Mouse (Mus musculus) left cerebral cortex, adult 8-10 months (tissue): ENCODE results near the gene Rbm18. TPM values are rescaled to one million over a fixed set of nuclear protein-coding genes. Genes with fewer than 3 reads are reported as not detected.

ENCODE experiments used
- DNase-seq, 2 experiments: peaks; one replicate each; pipeline ENCODE4 v3.0.0; 2022; ENCODE audit warnings: low spot score in 2 of 2
- total RNA-seq, 4 experiments: library from RNA; stranded (reverse); gene quantifications; 2 replicates each; pipeline ENCODE4 v1.2.4; 2022

Rbm18 gene
- total RNA-seq, 4 experiments from 2014 or later = 42.1 to 48.2 (median 42.9) TPM

GRCm38 (mm10) chr2:36104956-36105741 lies 31.4 kb downstream of the Rbm18 start, which contains the start of gene Lhx6:
Gene Lhx6, minus strand, starts transcription at chr2:36105408.
- DNase-seq = no peak

DNA sequence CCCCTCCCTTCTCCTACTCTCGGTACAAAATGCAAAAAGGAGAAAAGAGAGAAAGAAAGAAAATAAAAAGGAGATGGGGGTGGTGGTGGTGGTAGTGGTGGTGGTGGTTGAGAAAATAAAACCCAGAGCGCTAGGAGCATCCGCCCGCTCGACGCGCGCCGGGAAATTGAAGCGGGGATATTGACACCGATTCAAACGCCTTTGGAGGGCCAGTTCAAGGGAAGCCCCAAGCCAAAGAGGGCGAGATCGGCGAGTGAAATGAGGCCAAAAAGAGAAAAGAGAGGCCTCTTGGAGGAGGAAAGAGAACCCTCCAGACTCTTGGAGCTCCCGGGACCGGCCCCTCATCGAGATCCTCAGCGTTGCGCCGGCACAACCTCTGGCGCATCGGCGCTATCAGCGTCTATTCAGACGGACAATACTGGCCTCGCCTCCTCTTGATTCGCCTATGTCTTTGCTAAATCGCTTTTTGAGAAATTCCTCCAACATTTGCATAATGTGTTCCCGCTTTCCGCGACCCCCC lies 32.1 kb downstream of the Rbm18 start:
- no peak for DNase-seq

GRCm38 (mm10) chr2:36103555-36104367 lies 32.8 kb downstream of the Rbm18 start:
- DNase-seq = no peak

GRCm38 (mm10) chr2:36103069-36103554 lies 33.5 kb downstream of the Rbm18 start:
- no peak for DNase-seq

DNA sequence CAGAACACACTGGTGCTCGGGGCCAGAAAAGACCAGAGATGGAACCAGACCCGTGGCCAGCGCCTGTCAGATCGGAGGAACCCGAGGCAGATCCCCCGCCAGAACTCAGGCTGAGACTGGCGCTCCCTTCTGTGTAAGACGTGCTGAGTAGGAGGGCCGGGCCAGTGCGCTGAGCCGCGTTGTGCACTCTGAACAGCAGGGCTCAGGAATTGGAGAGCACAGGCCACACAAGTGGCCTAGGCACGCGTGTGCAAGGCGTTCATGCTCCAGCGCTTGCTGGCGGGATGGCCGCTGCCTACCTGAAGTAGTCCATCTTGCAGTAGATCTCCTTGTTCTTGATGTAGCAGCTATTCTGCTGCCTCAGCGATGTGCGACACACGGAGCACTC lies 34.0 kb downstream of the Rbm18 start:
- DNase-seq = no peak

DNA sequence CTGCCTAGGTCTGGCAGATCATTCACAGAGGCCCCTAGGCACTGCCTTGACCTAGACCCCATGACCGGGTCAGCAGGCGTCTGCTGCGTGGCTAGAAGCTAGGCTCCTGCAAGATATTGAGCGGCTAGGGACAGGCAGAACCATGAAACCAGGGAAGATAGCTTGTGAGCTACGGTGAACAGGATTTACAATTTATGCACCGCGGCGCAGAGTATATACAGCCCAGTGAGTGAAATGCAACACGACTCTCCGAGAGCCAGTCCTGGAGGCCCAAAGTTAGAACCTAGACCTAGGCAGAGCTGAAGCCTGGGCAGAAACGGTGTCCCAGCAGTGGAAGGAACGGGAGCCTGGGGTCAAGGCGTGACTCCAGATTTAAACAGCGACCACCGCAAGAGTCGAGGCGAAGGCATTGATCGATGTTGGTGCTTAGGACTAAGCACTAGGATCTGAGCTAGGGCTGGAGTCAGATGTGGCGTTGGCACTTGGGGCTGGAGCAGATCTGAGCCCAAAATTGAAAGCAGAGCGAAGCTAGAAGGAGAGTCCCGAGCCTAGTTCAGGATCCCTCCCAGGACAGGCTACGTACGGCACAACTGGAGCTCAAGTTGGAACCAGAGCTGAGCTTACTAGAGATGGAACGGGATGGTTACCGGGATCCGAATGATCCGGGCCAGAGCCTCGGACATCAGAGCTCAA lies 34.6 kb downstream of the Rbm18 start:
- DNase-seq = no peak

- no peak for DNase-seq
Observed at GRCm38 (mm10) chr2:36099739-36100138, 36.8 kb downstream of the Rbm18 start.

GRCm38 (mm10) chr2:36098021-36098420 lies 38.6 kb downstream of the Rbm18 start:
- no peak for DNase-seq

DNA sequence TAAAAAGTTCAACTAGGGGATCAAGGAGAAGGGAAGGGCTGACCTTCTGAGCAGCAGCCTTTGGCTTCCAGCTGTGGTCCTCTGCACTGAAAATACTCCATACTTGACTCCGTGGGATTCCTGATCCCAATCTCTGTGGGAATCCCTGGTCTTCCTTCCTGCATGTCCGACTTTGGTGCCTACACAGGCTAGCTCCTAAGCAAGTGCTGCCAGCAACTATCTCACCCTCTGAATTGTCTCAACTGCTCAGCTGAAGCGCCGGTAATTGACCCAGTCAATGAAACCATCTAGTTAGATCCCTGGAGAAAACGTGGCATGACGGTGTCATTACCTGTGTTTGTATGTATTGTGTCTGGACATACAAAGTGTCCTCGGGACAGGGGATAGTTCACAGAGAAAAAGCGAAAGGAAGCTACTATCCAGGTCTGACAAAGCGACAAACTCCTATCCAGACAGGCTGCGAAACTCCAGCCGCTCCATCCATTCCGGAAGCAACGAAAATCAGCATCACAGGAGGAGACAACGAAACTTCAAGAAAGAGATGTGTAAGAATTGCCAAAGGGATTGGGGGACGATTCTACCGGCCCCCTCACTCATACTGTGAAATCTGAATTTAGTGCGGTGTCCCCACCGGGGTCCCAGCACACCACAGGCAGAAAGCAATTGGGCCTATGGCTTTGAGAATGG lies 39.3 kb downstream of the Rbm18 start:
- no peak for DNase-seq

- no peak for DNase-seq
Observed at GRCm38 (mm10) chr2:36093914-36094475, 42.6 kb downstream of the Rbm18 start.

DNA sequence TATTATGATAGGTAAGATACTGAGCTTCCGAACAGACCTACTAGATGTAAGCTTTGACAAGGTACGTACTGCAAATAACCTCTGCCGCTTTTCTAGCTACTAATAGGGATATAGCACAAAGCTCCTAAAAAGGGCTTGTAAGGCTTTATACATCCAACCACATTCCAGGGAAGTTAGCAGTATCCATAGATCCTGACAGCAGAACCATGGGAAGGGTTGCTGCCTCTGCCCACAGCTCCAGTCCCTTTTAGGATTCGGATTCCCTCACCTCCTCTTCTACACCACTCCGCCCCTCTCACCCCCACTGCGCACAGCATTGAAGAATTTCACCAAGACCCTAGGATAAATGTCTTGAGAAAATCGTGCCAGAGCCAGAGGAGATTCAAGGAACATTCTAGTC lies 43.3 kb downstream of the Rbm18 start:
- DNase-seq = no peak

DNA sequence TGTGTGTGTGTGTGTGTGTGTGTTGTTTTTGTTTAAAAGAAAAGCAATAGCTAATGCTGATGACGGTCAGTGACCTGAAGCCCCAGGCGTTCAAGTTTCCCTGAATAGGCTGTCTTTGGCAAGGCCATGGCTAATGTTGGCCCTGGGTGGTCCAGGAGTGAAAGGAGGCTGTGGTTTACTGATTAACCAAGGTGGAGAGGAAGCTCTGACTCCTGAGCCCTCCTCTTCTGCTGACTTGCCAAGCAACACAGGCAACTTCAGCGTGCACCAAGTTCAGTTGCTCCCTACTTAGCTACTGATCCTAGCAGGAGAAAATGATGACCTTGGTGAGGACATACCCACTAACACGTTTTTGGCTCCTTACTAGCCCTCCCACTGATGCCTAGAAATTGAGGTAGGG lies 43.8 kb downstream of the Rbm18 start:
- DNase-seq = no peak

DNA sequence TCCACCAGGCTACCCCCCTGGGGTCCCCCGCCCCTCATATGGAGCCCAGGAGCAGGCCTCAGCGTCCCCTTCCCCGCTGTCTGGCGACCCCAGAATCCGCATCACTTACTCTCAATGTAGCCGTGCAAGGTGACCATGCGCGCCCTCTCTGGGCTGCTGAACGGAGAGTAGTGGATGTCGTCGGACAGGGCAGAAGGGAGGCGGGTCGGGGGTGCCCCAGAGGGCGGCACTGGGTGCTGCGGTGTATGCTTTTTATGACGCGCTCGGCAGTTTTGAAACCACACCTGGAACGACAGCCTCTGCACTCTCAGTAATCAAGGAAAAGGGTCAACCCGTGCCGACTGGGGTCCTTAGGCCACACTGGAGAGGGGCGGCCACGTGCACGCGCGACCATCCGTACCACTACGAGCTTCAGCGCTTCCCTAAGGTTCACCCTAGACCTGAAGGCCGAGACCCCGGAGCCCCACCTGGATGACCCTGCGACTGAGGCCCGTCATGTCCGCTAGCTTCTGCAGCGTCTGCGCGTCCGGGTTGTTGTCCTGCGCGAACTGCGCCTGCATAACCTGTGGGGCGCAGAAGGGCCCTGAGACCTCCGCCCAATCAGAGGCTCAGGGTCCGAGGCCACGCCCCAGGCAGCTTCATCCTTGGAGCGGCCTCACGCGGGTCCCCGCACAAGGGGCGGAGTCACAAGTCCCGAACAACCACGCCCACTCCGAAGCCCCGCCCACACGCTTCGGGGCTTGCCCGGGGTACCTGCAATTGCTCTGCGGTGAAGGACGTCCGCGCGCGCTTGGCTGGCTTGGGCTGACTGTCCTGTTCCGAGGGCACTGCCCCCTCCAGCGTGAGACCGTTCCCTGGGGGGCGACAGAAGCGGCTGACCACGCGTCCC lies 45.5 kb downstream of the Rbm18 start:
- peak in 1 of 2 experiments; percentile 14 for DNase-seq

DNA sequence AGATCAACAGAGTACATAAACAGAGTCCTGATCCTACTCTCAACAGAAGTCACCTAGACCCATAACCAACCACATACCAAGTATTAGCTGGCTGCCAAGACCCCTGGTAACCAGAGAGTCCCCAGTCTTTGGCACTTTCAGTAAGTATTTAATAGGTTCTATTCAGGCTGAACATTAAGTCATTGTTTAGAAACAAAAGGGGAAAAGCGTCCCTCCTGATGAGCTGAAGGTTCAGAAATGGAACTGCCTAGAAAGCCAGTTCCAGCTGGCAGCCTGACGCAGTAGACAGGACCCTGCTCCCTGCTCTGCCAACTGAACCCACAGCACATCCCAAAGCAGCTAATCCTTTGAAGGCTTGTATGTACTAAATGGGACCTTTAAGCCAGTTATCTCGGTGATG lies 47.4 kb downstream of the Rbm18 start:
- DNase-seq = no peak

DNA sequence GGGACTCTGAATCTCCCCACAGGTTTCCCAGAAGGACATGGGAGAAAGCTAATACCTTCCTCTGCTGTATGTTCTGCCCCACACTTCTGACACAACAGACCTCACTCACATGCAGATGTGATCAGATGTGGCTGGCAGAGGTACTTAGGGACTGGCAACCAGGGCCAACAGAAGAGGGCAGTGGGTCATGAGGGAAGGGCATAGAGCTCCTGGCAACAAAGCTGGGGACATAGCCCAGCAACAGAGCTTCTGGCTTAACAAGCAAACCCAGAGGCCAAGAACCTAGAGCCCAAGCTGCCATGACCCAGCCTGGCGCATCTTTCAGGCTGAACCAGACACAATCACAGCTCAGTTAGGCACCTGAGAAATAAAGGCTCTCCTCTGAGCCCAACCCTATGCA lies 51.5 kb downstream of the Rbm18 start:
- DNase-seq = no peak

DNA sequence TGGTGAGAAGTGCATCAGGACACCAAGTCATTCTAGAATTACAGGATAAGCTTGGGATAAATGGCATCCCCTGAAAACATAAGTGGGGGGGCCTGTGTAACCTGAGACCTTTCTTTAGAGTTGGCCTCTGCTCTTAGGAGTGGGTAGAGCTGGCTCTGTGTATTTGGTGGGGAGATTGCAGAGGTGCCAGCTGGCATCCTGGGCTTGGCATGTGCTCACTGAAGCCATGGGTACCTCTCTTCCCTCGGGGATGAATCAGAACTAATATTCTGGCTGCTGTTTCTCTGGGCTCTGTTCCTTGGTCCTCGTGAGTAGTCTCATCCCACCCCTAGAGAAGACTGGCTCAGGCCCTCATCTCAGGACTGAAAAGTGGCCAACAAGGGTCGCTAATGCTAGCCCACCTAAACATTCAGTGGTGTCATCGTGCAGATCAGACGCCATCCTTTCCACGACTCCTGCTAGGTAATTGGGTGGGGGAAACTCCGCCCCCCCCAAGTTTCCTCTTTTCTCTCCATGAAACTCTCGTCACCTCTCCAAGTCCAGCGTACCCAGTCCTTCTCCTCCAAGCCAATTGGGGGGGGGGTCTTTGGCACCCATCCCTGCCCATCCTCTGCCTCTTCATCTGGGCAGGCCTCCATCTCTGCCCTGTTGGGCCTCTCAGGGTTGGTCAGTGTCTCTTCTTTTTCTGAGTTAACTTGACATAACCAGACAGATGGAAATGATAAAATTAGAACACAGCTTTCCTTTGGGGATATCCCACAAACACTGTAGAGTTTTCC lies 53.6 kb downstream of the Rbm18 start:
- DNase-seq = no peak

DNA sequence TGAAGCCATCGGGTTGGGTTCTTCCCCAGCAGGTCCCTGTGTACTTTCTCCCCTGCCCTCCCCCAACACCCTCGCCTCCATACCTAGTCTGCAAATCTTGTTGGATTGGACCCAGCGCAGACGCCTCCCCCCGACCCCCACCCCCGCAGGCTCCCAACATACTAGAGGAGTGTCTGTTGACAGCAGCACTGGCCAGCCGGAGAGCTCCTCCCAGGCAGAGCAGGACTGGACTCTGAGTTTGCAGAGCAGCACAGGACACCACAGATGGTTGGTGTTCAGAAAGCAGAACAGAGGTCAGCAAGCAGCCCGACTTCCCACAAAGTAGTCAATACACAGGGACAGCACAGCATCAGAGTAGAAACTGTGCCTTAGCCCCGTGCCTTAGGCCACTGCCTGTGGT lies 55.1 kb downstream of the Rbm18 start:
- no peak for DNase-seq

DNA sequence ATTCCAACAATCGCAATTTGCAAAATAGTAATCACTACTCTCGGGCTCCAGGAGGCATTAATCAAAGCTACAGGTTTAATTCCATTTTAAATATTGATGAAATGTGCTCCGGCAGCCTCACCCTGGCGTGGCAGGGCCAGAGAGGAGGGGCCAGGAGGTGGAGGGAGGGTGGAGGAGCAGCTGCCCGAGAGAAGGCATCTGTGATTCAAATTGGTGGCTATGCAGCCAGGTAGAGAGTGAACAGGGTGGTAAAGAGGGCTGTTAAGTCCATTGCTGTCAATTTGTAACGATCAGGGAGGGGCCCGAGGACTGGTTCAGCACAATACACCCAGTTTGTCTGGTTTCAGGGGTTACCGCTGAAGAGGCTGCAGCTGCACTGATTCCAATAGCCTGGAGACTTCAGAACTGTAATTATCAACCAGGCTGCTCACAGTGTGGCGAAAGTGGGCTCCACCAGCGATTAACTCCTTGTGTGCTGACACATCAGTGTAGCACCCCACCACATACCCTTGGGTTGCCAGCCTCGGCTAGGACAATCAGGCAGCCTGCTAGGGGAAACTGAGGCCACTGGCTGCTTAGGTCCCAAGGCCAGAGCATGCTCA lies 59.3 kb downstream of the Rbm18 start:
- DNase-seq = no peak
